Mouse (Mus musculus): ENCODE results near the gene Azin2. TPM values are rescaled to one million over a fixed set of nuclear protein-coding genes. Genes with fewer than 3 reads are reported as not detected.

Azin2 gene
- polyA plus RNA-seq, 1 experiment from 2014 or later, result 17.6 TPM

- no peak for TF ChIP-seq CTCF (IDR thresholded peaks at IDR 0.05; ENCODE audit: low read depth)
- Histone ChIP-seq H3K4me3 (ENCODE audit: low read depth, low read length) (no peak overlapping the region), H3K27me3 (ENCODE audit: insufficient read depth, low read length) (no peaks in the 10 kb centered on the region), H3K27ac (ENCODE audit: low read depth) (no peak overlapping the region), H3K4me1 (ENCODE audit: insufficient read depth) (no peaks in the 10 kb centered on the region), H3K4me2 (no peak overlapping the region), H3K9me3 (ENCODE audit: low read depth, low read length) (no peaks in the 10 kb centered on the region), H3K9ac (no peak overlapping the region), H3K36me3 (ENCODE audit: insufficient read depth) (no peaks in the 10 kb centered on the region)
- 27% methylated on average over 1 of the region's 1 CpGs for WGBS
- DNase-seq (no peak), ATAC-seq (ENCODE audit: insufficient read depth) (no peak)
These were observed 16.4 kb upstream of the Azin2 start for GRCm38 (mm10) chr4:128978634-128979033.

- ATAC-seq (ENCODE audit: insufficient read depth) (no peak), DNase-seq (no peak)
- Histone ChIP-seq H3K9me3 (ENCODE audit: low read depth, low read length) (no peaks in the 10 kb centered on the region), H3K27ac (ENCODE audit: low read depth) (no peak overlapping the region), H3K36me3 (ENCODE audit: insufficient read depth) (no peaks in the 10 kb centered on the region), H3K4me1 (ENCODE audit: insufficient read depth) (no peaks in the 10 kb centered on the region), H3K4me2 (no peak overlapping the region), H3K4me3 (ENCODE audit: low read depth, low read length) (no peak overlapping the region), H3K9ac (no peak overlapping the region), H3K27me3 (ENCODE audit: insufficient read depth, low read length) (no peaks in the 10 kb centered on the region)
- no peak for TF ChIP-seq CTCF (IDR thresholded peaks at IDR 0.05; ENCODE audit: low read depth)
- 65% methylated on average over 3 of the region's 3 CpGs for WGBS
These were observed 15.0 kb upstream of the Azin2 start for GRCm38 (mm10) chr4:128977217-128977616.

- 79% methylated on average over 4 of the region's 4 CpGs for WGBS
- H3K4me2 ChIP-seq, result no peak overlapping the region
- H3K9ac ChIP-seq, result no peak overlapping the region
- H3K27ac ChIP-seq (ENCODE audit: low read depth), result no peak overlapping the region
- DNase-seq, result no peak
- no peak for ATAC-seq (ENCODE audit: insufficient read depth)
- H3K27me3 ChIP-seq (ENCODE audit: insufficient read depth, low read length), result no peaks in the 10 kb centered on the region
- no peak for TF ChIP-seq CTCF (IDR thresholded peaks at IDR 0.05; ENCODE audit: low read depth)
- no peaks in the 10 kb centered on the region for H3K4me1 ChIP-seq (ENCODE audit: insufficient read depth)
- no peak overlapping the region for H3K4me3 ChIP-seq (ENCODE audit: low read depth, low read length)
- no peaks in the 10 kb centered on the region for H3K36me3 ChIP-seq (ENCODE audit: insufficient read depth)
- no peaks in the 10 kb centered on the region for H3K9me3 ChIP-seq (ENCODE audit: low read depth, low read length)
These were observed 14.3 kb upstream of the Azin2 start for GRCm38 (mm10) chr4:128976577-128976976.

- DNase-seq (no peak), ATAC-seq (ENCODE audit: insufficient read depth) (no peak)
- H3K27ac ChIP-seq (ENCODE audit: low read depth), result no peak overlapping the region
- no peaks in the 10 kb centered on the region for H3K36me3 ChIP-seq (ENCODE audit: insufficient read depth)
- no peaks in the 10 kb centered on the region for H3K9me3 ChIP-seq (ENCODE audit: low read depth, low read length)
- WGBS, result 82% methylated on average over 8 of the region's 8 CpGs
- H3K9ac ChIP-seq, result no peak overlapping the region
- H3K4me1 ChIP-seq (ENCODE audit: insufficient read depth), result no peaks in the 10 kb centered on the region
- no peak overlapping the region for H3K4me3 ChIP-seq (ENCODE audit: low read depth, low read length)
- no peaks in the 10 kb centered on the region for H3K27me3 ChIP-seq (ENCODE audit: insufficient read depth, low read length)
- no peak overlapping the region for H3K4me2 ChIP-seq
- TF ChIP-seq CTCF (IDR thresholded peaks at IDR 0.05; ENCODE audit: low read depth), result no peak
These were observed 12.4 kb upstream of the Azin2 start for GRCm38 (mm10) chr4:128974677-128975076.

- Histone ChIP-seq H3K9me3 (ENCODE audit: low read depth, low read length) (no peaks in the 10 kb centered on the region), H3K36me3 (ENCODE audit: insufficient read depth) (no peaks in the 10 kb centered on the region), H3K27ac (ENCODE audit: low read depth) (no peak overlapping the region), H3K4me3 (ENCODE audit: low read depth, low read length) (no peak overlapping the region), H3K4me2 (no peak overlapping the region), H3K27me3 (ENCODE audit: insufficient read depth, low read length) (no peaks in the 10 kb centered on the region), H3K9ac (no peak overlapping the region), H3K4me1 (ENCODE audit: insufficient read depth) (peaks cover 5% of the 10 kb centered on the region; the same call in 1 of the 2 replicates)
- TF ChIP-seq CTCF (IDR thresholded peaks at IDR 0.05; ENCODE audit: low read depth), result peak; percentile 81
- WGBS, result 38% methylated on average over 14 of the region's 14 CpGs
- DNase-seq (peak; percentile 91), ATAC-seq (ENCODE audit: insufficient read depth) (peak; percentile 45; the same call in 1 of the 2 replicates)
These were observed 8.9 kb upstream of the Azin2 start for GRCm38 (mm10) chr4:128971065-128971694.

GRCm38 (mm10) chr4:128970417-128970807 is 8.2 kb upstream of the Azin2 start:
- ATAC-seq (ENCODE audit: insufficient read depth) (no peak), DNase-seq (no peak)
- 54% methylated on average over 7 of the region's 8 CpGs for WGBS
- no peaks in the 10 kb centered on the region for H3K27me3 ChIP-seq (ENCODE audit: insufficient read depth, low read length)
- no peaks in the 10 kb centered on the region for H3K36me3 ChIP-seq (ENCODE audit: insufficient read depth)
- peaks cover 5% of the 10 kb centered on the region; the same call in 1 of the 2 replicates for H3K4me1 ChIP-seq (ENCODE audit: insufficient read depth)
- no peak overlapping the region for H3K9ac ChIP-seq
- no peak overlapping the region for H3K27ac ChIP-seq (ENCODE audit: low read depth)
- no peak for TF ChIP-seq CTCF (IDR thresholded peaks at IDR 0.05; ENCODE audit: low read depth)
- H3K4me2 ChIP-seq, result no peak overlapping the region
- H3K9me3 ChIP-seq (ENCODE audit: low read depth, low read length), result no peaks in the 10 kb centered on the region
- H3K4me3 ChIP-seq (ENCODE audit: low read depth, low read length), result no peak overlapping the region

GRCm38 (mm10) chr4:128969607-128970416 is 7.6 kb upstream of the Azin2 start:
- H3K27ac ChIP-seq (ENCODE audit: low read depth), result no peak overlapping the region
- no peak overlapping the region for H3K4me2 ChIP-seq
- peaks cover 5% of the 10 kb centered on the region; the same call in 1 of the 2 replicates for H3K4me1 ChIP-seq (ENCODE audit: insufficient read depth)
- ATAC-seq (ENCODE audit: insufficient read depth) (no peak; the same call in 1 of the 2 replicates), DNase-seq (no peak)
- H3K9ac ChIP-seq, result no peak overlapping the region
- H3K27me3 ChIP-seq (ENCODE audit: insufficient read depth, low read length), result no peaks in the 10 kb centered on the region
- no peaks in the 10 kb centered on the region for H3K9me3 ChIP-seq (ENCODE audit: low read depth, low read length)
- TF ChIP-seq CTCF (IDR thresholded peaks at IDR 0.05; ENCODE audit: low read depth), result no peak
- H3K4me3 ChIP-seq (ENCODE audit: low read depth, low read length), result no peak overlapping the region
- 35% methylated on average over 18 of the region's 18 CpGs for WGBS
- H3K36me3 ChIP-seq (ENCODE audit: insufficient read depth), result no peaks in the 10 kb centered on the region

Data from lung, embryonic 14.5 days (tissue).